Mouse (Mus musculus): Measurements from ENCODE around the gene Cyp46a1. TPM values are rescaled to one million over a fixed set of nuclear protein-coding genes. Genes with fewer than 3 reads are reported as not detected.

Cyp46a1 gene
- total and polyA plus RNA-seq, 3 experiments, result not detected

- Histone ChIP-seq H3K4me1 (ENCODE audit: control insufficient read depth in 1 of 2, insufficient read depth in 2 of 2) (peaks cover 0 to 15% of the 10 kb centered on the region in 2 experiments; a peak in 2 of 4 replicates), H3K4me3 (replicated peaks in 1 of 3; ENCODE audit: low read depth in 2 of 3, low read length in 2 of 3, poor library complexity in 1 of 3) (no peak overlapping the region), H3K4me2 (ENCODE audit: insufficient read depth, low read depth, poor library complexity, severe bottlenecking) (no peak overlapping the region), H3K27ac (ENCODE audit: insufficient read depth, low read depth) (no peak overlapping the region), H3K9me3 (replicated peaks; ENCODE audit: low read length) (peaks cover 3% of the 10 kb centered on the region), H3K27me3 (replicated peaks) (peaks cover 43% of the 10 kb centered on the region), H3K36me3 (replicated peaks in 1 of 2; ENCODE audit: control insufficient read depth in 1 of 2, insufficient read depth in 1 of 2, low read length in 1 of 2) (no peaks in the 10 kb centered on the region), H3K79me2 (replicated peaks; ENCODE audit: control insufficient read depth, extremely low read depth, insufficient read depth, poor library complexity, severe bottlenecking) (no peaks in the 10 kb centered on the region), H3K9ac (ENCODE audit: insufficient read depth, low read depth) (no peak overlapping the region)
- dilution Hi-C loops (cut with MboI; ENCODE audit: extremely low pct_ligation_motif_present, extremely low pct_unique_long_range_greater_than_20kb, low sequenced_read_pairs) (no loop called here), in situ Hi-C loops (cut with MboI; ENCODE audit: low pct_ligation_motif_present, low pct_unique_long_range_greater_than_20kb, low sequenced_read_pairs) (no loop called here)
- peak; percentile 35 for TF ChIP-seq BHLHE40 (IDR thresholded peaks at IDR 0.05; ENCODE audit: low read depth, low read length)
- TF ChIP-seq JUND (conservative IDR thresholded peaks at IDR 0.05; ENCODE audit: low read depth, low read length), result no peak
- no peak for DNase-seq (ENCODE audit: extremely low read depth)
Measured at GRCm38 (mm10) chr12:108305172-108305571, 29.0 kb upstream of the Cyp46a1 start.

- no peak for DNase-seq (ENCODE audit: extremely low read depth)
- H3K79me2 ChIP-seq (replicated peaks; ENCODE audit: control insufficient read depth, extremely low read depth, insufficient read depth, poor library complexity, severe bottlenecking), result no peaks in the 10 kb centered on the region
- H3K4me1 ChIP-seq (ENCODE audit: control insufficient read depth in 1 of 2, insufficient read depth in 2 of 2), result peaks cover 0 to 23% of the 10 kb centered on the region in 2 experiments; a peak in 2 of 4 replicates
- no peak within 1 kb of the TSS for H3K27ac ChIP-seq (ENCODE audit: insufficient read depth, low read depth)
- in situ Hi-C loops (cut with MboI; ENCODE audit: low pct_ligation_motif_present, low pct_unique_long_range_greater_than_20kb, low sequenced_read_pairs), result no loop called here
- no peak within 1 kb of the TSS for H3K4me3 ChIP-seq (replicated peaks in 1 of 3; ENCODE audit: low read depth in 2 of 3, low read length in 2 of 3, poor library complexity in 1 of 3)
- H3K9me3 ChIP-seq (replicated peaks; ENCODE audit: low read length), result peaks cover 3% of the 10 kb centered on the region
- dilution Hi-C loops (cut with MboI; ENCODE audit: extremely low pct_ligation_motif_present, extremely low pct_unique_long_range_greater_than_20kb, low sequenced_read_pairs), result no loop called here
- H3K4me2 ChIP-seq (ENCODE audit: insufficient read depth, low read depth, poor library complexity, severe bottlenecking), result no peak within 1 kb of the TSS
- peaks cover 51% of the 10 kb centered on the region for H3K27me3 ChIP-seq (replicated peaks)
- TF ChIP-seq ZKSCAN1 (IDR thresholded peaks at IDR 0.05; ENCODE audit: borderline replicate concordance, low read depth, low read length) (no peak), CHD2 (IDR thresholded peaks at IDR 0.05; ENCODE audit: low read length) (no peak), TCF12 (IDR thresholded peaks at IDR 0.05; ENCODE audit: low read depth, low read length) (no peak), HCFC1 (IDR thresholded peaks at IDR 0.05; ENCODE audit: low read depth, low read length) (no peak), MEF2A (IDR thresholded peaks at IDR 0.05; ENCODE audit: borderline replicate concordance, low read depth, low read length) (no peak), NRF1 (IDR thresholded peaks at IDR 0.05; ENCODE audit: low read depth, low read length) (no peak), BHLHE40 (IDR thresholded peaks at IDR 0.05; ENCODE audit: low read depth, low read length) (no peak), CTCF (conservative IDR thresholded peaks at IDR 0.05 in 1 of 2, IDR thresholded peaks at IDR 0.05 in 1 of 2; ENCODE audit: low read depth in 2 of 2, low read length in 2 of 2) (no peak), POLR2A (IDR thresholded peaks at IDR 0.05; ENCODE audit: low read depth, low read length) (no peak), MAX (IDR thresholded peaks at IDR 0.05; ENCODE audit: low read length) (no peak), SIN3A (IDR thresholded peaks at IDR 0.05; ENCODE audit: low read length) (no peak)
- no peak within 1 kb of the TSS for H3K9ac ChIP-seq (ENCODE audit: insufficient read depth, low read depth)
- H3K36me3 ChIP-seq (replicated peaks in 1 of 2; ENCODE audit: control insufficient read depth in 1 of 2, insufficient read depth in 1 of 2, low read length in 1 of 2), result no peaks in the 10 kb centered on the region
Measured at GRCm38 (mm10) chr12:108305812-108306794, 28.1 kb upstream of the Cyp46a1 start, which contains the start of gene Hhipl1. Gene Hhipl1 (plus strand): TSS chr12:108306270.

GRCm38 (mm10) chr12:108307553-108307952 lies 26.6 kb upstream of the Cyp46a1 start:
- H3K9ac ChIP-seq (ENCODE audit: insufficient read depth, low read depth), result no peak overlapping the region
- no peak for TF ChIP-seq MXI1 (IDR thresholded peaks at IDR 0.05; ENCODE audit: low read depth, low read length)
- TF ChIP-seq EP300 (IDR thresholded peaks at IDR 0.05; ENCODE audit: low read length), result no peak
- peak; percentile 31 to 43; a peak in 3 of 4 replicates for TF ChIP-seq CTCF (conservative IDR thresholded peaks at IDR 0.05 in 1 of 2, IDR thresholded peaks at IDR 0.05 in 1 of 2; ENCODE audit: low read depth in 2 of 2, low read length in 2 of 2)
- peaks cover 3% of the 10 kb centered on the region for H3K9me3 ChIP-seq (replicated peaks; ENCODE audit: low read length)
- peaks cover 0 to 23% of the 10 kb centered on the region in 2 experiments; a peak in 2 of 4 replicates for H3K4me1 ChIP-seq (ENCODE audit: control insufficient read depth in 1 of 2, insufficient read depth in 2 of 2)
- H3K27me3 ChIP-seq (replicated peaks), result peaks cover 58% of the 10 kb centered on the region
- in situ Hi-C loops (cut with MboI; ENCODE audit: low pct_ligation_motif_present, low pct_unique_long_range_greater_than_20kb, low sequenced_read_pairs) (no loop called here), dilution Hi-C loops (cut with MboI; ENCODE audit: extremely low pct_ligation_motif_present, extremely low pct_unique_long_range_greater_than_20kb, low sequenced_read_pairs) (no loop called here)
- no peak overlapping the region for H3K27ac ChIP-seq (ENCODE audit: insufficient read depth, low read depth)
- H3K4me2 ChIP-seq (ENCODE audit: insufficient read depth, low read depth, poor library complexity, severe bottlenecking), result no peak overlapping the region
- H3K36me3 ChIP-seq (replicated peaks in 1 of 2; ENCODE audit: control insufficient read depth in 1 of 2, insufficient read depth in 1 of 2, low read length in 1 of 2), result no peaks in the 10 kb centered on the region
- H3K4me3 ChIP-seq (replicated peaks in 1 of 3; ENCODE audit: low read depth in 2 of 3, low read length in 2 of 3, poor library complexity in 1 of 3), result no peak overlapping the region
- no peaks in the 10 kb centered on the region for H3K79me2 ChIP-seq (replicated peaks; ENCODE audit: control insufficient read depth, extremely low read depth, insufficient read depth, poor library complexity, severe bottlenecking)
- peak; percentile 49 for DNase-seq (ENCODE audit: extremely low read depth)
